Mouse (Mus musculus) right cerebral cortex, postnatal 4 days (tissue): ENCODE results near the gene Wfdc16.
A peak's percentile ranks its signal among the peaks of the same experiment; 100 is the strongest.

Source experiments
- DNase-seq: peaks from one replicate; pipeline ENCODE4 v3.0.0-alpha.2; 2022

The Wfdc16 gene

GRCm38 (mm10) chr2:164638696-164639095, at the start of gene Wfdc16:
Wfdc16 (minus strand) TSS chr2:164638796.
- no peak for DNase-seq

- DNase-seq, result no peak
These were observed 46.2 kb upstream of the Wfdc16 start, which contains the start of gene Wfdc13 for GRCm38 (mm10) chr2:164684807-164685206. Wfdc13 (plus strand) TSS chr2:164685107.

- no peak for DNase-seq
These were observed 41.3 kb upstream of the Wfdc16 start for GRCm38 (mm10) chr2:164679906-164680305.

- peak; percentile 66 for DNase-seq
These were observed 40.4 kb upstream of the Wfdc16 start for GRCm38 (mm10) chr2:164678848-164679625.

- no peak for DNase-seq
These were observed 38.5 kb upstream of the Wfdc16 start for GRCm38 (mm10) chr2:164676916-164677685.

- no peak for DNase-seq
These were observed 37.5 kb upstream of the Wfdc16 start for GRCm38 (mm10) chr2:164676103-164676502.

GRCm38 (mm10) chr2:164673987-164674386, 35.4 kb upstream of the Wfdc16 start, which contains the start of gene Wfdc11:
Wfdc11 (minus strand) TSS chr2:164674087.
- no peak for DNase-seq

- no peak for DNase-seq
These were observed 32.3 kb upstream of the Wfdc16 start for GRCm38 (mm10) chr2:164670938-164671337.

- no peak for DNase-seq
These were observed 31.7 kb upstream of the Wfdc16 start for GRCm38 (mm10) chr2:164670261-164670660.

GRCm38 (mm10) chr2:164664851-164665250, 26.3 kb upstream of the Wfdc16 start:
- DNase-seq, result no peak

- DNase-seq, result no peak
These were observed 17.9 kb upstream of the Wfdc16 start, which contains the start of gene Wfdc9 for GRCm38 (mm10) chr2:164656483-164656882. Wfdc9 (minus strand) TSS chr2:164656583.

GRCm38 (mm10) chr2:164655858-164656257, 17.3 kb upstream of the Wfdc16 start, which contains the start of gene Wfdc10:
Wfdc10 (plus strand) TSS chr2:164656046.
- DNase-seq, result peak; percentile 51

- DNase-seq, result peak; percentile 55
These were observed 3.5 kb upstream of the Wfdc16 start for GRCm38 (mm10) chr2:164641881-164642673.

GRCm38 (mm10) chr2:164641129-164641528, 2.5 kb upstream of the Wfdc16 start:
- no peak for DNase-seq

- no peak for DNase-seq
These were observed 3.3 kb downstream of the Wfdc16 start for GRCm38 (mm10) chr2:164635266-164635665.

GRCm38 (mm10) chr2:164621775-164622174, 16.8 kb downstream of the Wfdc16 start:
- no peak for DNase-seq

GRCm38 (mm10) chr2:164619050-164619449, 19.5 kb downstream of the Wfdc16 start:
- DNase-seq, result no peak

GRCm38 (mm10) chr2:164615386-164615785, 23.2 kb downstream of the Wfdc16 start:
- DNase-seq, result no peak

- peak; percentile 38 for DNase-seq
These were observed 25.1 kb downstream of the Wfdc16 start, which contains the start of the genes Wfdc6b and Wfdc8 for GRCm38 (mm10) chr2:164613471-164613870. Wfdc6b (plus strand) TSS chr2:164613522. Wfdc8 (minus strand) TSS chr2:164613626.

- DNase-seq, result no peak
These were observed 29.8 kb downstream of the Wfdc16 start for GRCm38 (mm10) chr2:164608781-164609180.

GRCm38 (mm10) chr2:164604411-164604810, 34.2 kb downstream of the Wfdc16 start:
- no peak for DNase-seq

GRCm38 (mm10) chr2:164603482-164603881, 35.1 kb downstream of the Wfdc16 start:
- no peak for DNase-seq

GRCm38 (mm10) chr2:164600179-164600578, 38.4 kb downstream of the Wfdc16 start:
- no peak for DNase-seq
